Comparison of ENCODE assay signal across 21 mouse cellular contexts in the genomic region with DNA sequence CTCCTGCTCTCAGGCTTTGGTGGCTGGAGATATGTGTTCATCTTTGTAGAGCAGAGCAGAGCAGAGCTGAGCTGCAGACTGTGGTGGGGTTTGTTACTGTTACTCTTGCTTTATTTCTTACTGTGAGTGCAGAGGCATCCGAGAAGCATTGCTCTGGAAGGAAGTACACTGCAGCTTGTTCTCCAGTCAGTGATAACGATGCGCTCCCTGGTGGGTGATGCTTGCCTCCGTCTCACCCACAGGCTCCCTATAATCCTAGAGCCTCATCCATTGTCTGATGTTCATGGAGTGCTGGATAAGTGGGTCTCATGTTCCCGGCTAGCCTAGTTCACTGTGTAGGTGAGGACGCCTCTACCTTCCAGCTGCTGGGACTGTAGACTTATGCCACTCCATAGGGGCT. TPM values are rescaled to one million over a fixed set of nuclear protein-coding genes. Genes with fewer than 3 reads are reported as not detected.
A peak's percentile ranks its signal among the peaks of the same experiment; 100 is the strongest.
DNase-seq lines count a peak whose midpoint lies in the region; ATAC-seq and TF ChIP-seq lines count a peak whose summit lies in the region.
"Had no signal": no experiment of that assay in that cellular context is flagged by ENCODE, and none has a peak within 500 bp of the region (broad histone marks: within the 10 kb centered on the region; RNA-seq: fewer than 3 reads in every experiment).

No protein-coding gene starts in this region.

- no peak overlapping the region for H3K4me2 ChIP-seq in intestine, postnatal 0 days (replicated peaks; ENCODE audit: low read depth)
- H3K4me2 ChIP-seq in intestine, embryonic 15.5 days (replicated peaks) = no peak overlapping the region
- H3K4me2 ChIP-seq: embryonic facial prominence, embryonic 15.5 days; heart, embryonic 11.5 days; liver, embryonic 15.5 days; lung, embryonic 15.5 days; midbrain, embryonic 13.5 days had no signal

- peaks cover 30% of the 10 kb centered on the region for H3K36me3 ChIP-seq in intestine, postnatal 0 days (ENCODE audit: control insufficient read depth, insufficient read depth)
- H3K36me3 ChIP-seq in intestine, embryonic 15.5 days = peaks cover 6% of the 10 kb centered on the region; the same call in 1 of the 2 replicates

- no peaks in the 10 kb centered on the region for H3K9me3 ChIP-seq in intestine, postnatal 0 days (ENCODE audit: control insufficient read depth)
- H3K9me3 ChIP-seq in intestine, embryonic 15.5 days = no peaks in the 10 kb centered on the region
- H3K9me3 ChIP-seq: embryonic facial prominence, embryonic 15.5 days; liver, embryonic 15.5 days; lung, embryonic 15.5 days; megakaryocyte, embryonic 14.5 days; midbrain, embryonic 13.5 days had no signal

- no peak overlapping the region for H3K4me3 ChIP-seq in intestine, postnatal 0 days (ENCODE audit: low read depth, low read length)
- H3K4me3 ChIP-seq in intestine, embryonic 15.5 days (replicated peaks) = no peak overlapping the region
- peak overlapping the region; percentile 17; the same call in 1 of the 2 replicates for H3K4me3 ChIP-seq in left cerebral cortex, adult 2 months
- H3K4me3 ChIP-seq: embryonic facial prominence, embryonic 15.5 days; liver, embryonic 15.5 days; lung, embryonic 15.5 days; midbrain, embryonic 13.5 days had no signal

- H3K27ac ChIP-seq in intestine, postnatal 0 days (ENCODE audit: low read depth, low read length) = no peak overlapping the region
- H3K27ac ChIP-seq in intestine, embryonic 15.5 days = no peak overlapping the region
- H3K27ac ChIP-seq in left cerebral cortex, adult 2 months = no peak overlapping the region
- H3K27ac ChIP-seq: embryonic facial prominence, embryonic 15.5 days; hindbrain, postnatal 0 days; liver, embryonic 15.5 days; lung, embryonic 15.5 days; midbrain, embryonic 13.5 days had no signal

- WGBS in intestine, postnatal 0 days = 87% methylated on average over 6 of the region's 6 CpGs
- WGBS in intestine, embryonic 15.5 days = 84% methylated on average over 6 of the region's 6 CpGs

- peak; percentile 22 to 33 for DNase-seq in left cerebral cortex, adult 2 months (ENCODE audit: extremely low spot score in 1 of 2, low spot score in 2 of 2)
- no peak for DNase-seq in left cerebral cortex, postnatal 10 days (ENCODE audit: extremely low spot score in 1 of 2, low spot score in 2 of 2)
- peak; percentile 45 for DNase-seq in A20 (ENCODE audit: low read depth, low spot score)
- peak; percentile 74 for DNase-seq in brain, adult 2 months (ENCODE audit: low read depth, low spot score)
- no peak for DNase-seq in urinary bladder, postnatal 36 days (ENCODE audit: low spot score in 2 of 2)
- DNase-seq: adrenal gland, adult 8-10 months; cerebellum, adult 8-10 months; cerebellum, postnatal 36 days; kidney, adult 11 months; kidney, postnatal 4 days; lung, postnatal 36 days had no signal

- H3K4me1 ChIP-seq in intestine, postnatal 0 days (replicated peaks; ENCODE audit: control insufficient read depth, insufficient read depth, low read length) = no peaks in the 10 kb centered on the region
- H3K4me1 ChIP-seq in intestine, embryonic 15.5 days (replicated peaks) = peaks cover 4% of the 10 kb centered on the region; the same call in 1 of the 2 replicates

- no peaks in the 10 kb centered on the region for H3K27me3 ChIP-seq in intestine, postnatal 0 days (replicated peaks; ENCODE audit: control insufficient read depth, insufficient read depth, low read length)
- H3K27me3 ChIP-seq in intestine, embryonic 15.5 days (replicated peaks) = no peaks in the 10 kb centered on the region
- H3K27me3 ChIP-seq: embryonic facial prominence, embryonic 15.5 days; lung, embryonic 15.5 days; midbrain, embryonic 13.5 days had no signal

- TF ChIP-seq CTCF in intestine, postnatal 0 days (IDR thresholded peaks at IDR 0.05; ENCODE audit: low read depth) = peak; percentile 26; the same call in 1 of the 2 replicates
- peak; percentile 30 for TF ChIP-seq CTCF in left cerebral cortex, adult 2 months (IDR thresholded peaks at IDR 0.05)

- ATAC-seq in intestine, postnatal 0 days = no peak
- no peak for ATAC-seq in intestine, embryonic 15.5 days
- ATAC-seq: activated CD4-positive, CD25-positive, alpha-beta regulatory T cell, adult 4 months; hindbrain, postnatal 0 days; midbrain, embryonic 13.5 days had no signal

- intact Hi-C loops in left cerebral cortex, adult 2 months (cut with DNase I) = loop anchor here (5.0 kb wide), 1 partner anchor 131 kb away; no protein-coding TSS in a partner anchor
- intact Hi-C loops in left cerebral cortex, postnatal 10 days (cut with DNase I) = loop anchor here (5.0 kb wide), 2 partner anchors 94 to 126 kb away; no protein-coding TSS in a partner anchor

- no peak overlapping the region for H3K9ac ChIP-seq in intestine, postnatal 0 days (ENCODE audit: low read depth, low read length)
- no peak overlapping the region for H3K9ac ChIP-seq in intestine, embryonic 15.5 days
- H3K9ac ChIP-seq: embryonic facial prominence, embryonic 15.5 days; liver, embryonic 15.5 days; lung, embryonic 15.5 days had no signal

RNA-seq across cellular contexts. Expression of gene Lpgat1, which starts 6.0 kb away (rescaled TPM):
- polyA plus RNA-seq in intestine, postnatal 0 days (2015; fragmentation: Nextera tagmentation; extraction: Ambion mirVana) = 135 and 138 TPM in 2 replicates
- polyA plus RNA-seq in intestine, embryonic 15.5 days (2015; fragmentation: Nextera tagmentation; extraction: Ambion mirVana) = 31.2 and 37.2 TPM in 2 replicates
- 100 to 1,000 TPM; 189 to 194 TPM for total RNA-seq in left cerebral cortex, adult 2 months (2021)
- total RNA-seq in left cerebral cortex, postnatal 10 days (2021) = 100 to 1,000 TPM; 125 to 127 TPM

Comparison
In these comparisons a context has a peak if more than half of its experiments do, and no peak if none do; other contexts are left out.
1. DNase-seq: peak in left cerebral cortex, adult 2 months (2 of 2), A20 (single experiment) and brain, adult 2 months (single experiment); none in left cerebral cortex, postnatal 10 days (0 of 2) and urinary bladder, postnatal 36 days (0 of 2).